Mouse (Mus musculus) spleen, embryonic (tissue): Measurements from ENCODE around the gene Gpr107.
"Not testable (repeated sequence)": the region's sequence is repeated elsewhere in the genome, so short reads cannot be mapped to it uniquely, and the experiment has no call there.

ENCODE experiments used
- CTCF ChIA-PET: fragments of 350-600 bp; sonication (Branson Sonifier 250); formaldehyde crosslinking; loops from one replicate; lab custom pipeline; 2022; lab: Charles Lee

The Gpr107 gene

DNA sequence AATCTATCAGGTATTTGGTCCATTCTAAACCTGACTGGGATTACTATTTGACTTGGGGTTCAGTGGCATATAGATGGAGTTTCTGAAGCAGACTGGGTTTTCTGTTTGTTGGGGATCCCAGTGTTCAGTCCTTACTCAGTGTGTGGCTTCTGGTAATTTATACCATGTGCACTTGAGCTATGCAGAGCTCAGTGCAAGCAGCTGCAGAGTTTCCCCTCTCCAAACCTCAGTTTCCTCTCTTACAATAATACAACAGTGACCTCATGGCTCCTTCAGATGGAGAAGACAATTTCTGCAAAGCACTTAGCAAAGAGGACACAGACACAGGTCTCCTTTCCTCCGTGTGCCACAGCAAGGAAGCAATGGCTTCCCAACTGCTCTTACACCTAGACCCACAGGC, 7.2 kb upstream of the Gpr107 start:
- CTCF ChIA-PET, result no interaction called here

DNA sequence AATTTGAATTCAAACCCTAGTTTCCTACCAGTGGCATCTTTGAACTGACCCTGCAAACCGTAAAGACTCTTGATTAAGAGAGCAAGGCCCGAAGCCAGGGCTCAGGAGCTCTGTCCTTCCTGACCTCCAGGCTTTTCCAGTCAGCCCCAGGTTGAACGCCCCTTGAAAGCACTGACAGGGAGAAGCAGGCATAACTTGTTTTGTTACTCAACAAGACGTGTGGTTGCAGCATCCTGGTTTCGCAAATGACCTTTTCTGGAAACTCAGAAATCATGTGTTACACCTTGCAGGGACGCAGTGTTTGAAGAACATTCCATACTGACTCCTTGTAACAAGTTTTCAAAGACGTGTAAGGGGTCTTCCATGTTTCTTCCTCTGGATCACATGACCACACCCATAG, 5.1 kb upstream of the Gpr107 start:
- CTCF ChIA-PET, result no interaction called here

DNA sequence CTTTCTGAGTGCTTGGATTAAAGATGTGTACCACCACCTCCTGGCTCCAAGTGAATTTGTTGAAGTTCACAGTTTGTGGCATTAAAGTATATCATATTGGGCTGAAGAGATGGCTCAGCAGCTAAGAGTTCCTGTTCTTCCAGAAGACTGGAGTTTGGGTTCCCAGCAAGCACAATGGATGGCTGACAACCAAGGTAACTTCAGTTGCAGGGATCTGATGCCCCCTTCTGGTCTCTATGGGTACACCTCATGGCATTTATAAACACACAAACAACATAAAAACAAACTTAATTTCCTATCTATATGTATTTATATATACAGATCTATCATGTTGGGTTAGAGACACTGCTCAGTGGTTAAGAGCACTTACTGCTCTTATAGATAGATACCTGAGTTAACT, 1.4 kb upstream of the Gpr107 start:
- CTCF ChIA-PET, result interaction anchor here (0.7 to 1.0 kb wide), 3 partner anchors 11 to 153 kb away, joined by 3 read pairs; no protein-coding TSS in a partner anchor

DNA sequence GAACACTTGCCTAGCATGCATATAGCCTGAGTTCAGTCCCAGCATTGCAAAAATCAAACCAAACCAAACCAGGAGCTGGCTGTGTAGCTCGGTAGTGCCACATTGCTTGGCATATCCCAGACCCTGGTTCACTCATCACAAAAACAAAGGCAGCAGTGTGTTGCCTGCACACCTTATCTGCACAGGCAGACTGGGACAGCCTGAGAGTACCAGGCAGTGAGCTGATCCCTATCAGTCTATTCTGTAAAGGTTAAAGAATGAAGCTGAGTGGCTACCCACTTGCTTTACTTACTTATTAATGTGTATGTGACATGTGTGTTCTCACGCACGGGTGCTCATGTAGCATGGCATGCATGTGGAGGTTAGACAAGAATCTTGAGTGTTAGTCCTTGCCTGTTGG, 4.7 kb downstream of the Gpr107 start:
- CTCF ChIA-PET, result interaction anchor here (0.6 kb wide), 1 partner anchor 110 kb away, joined by 3 read pairs; no protein-coding TSS in a partner anchor

DNA sequence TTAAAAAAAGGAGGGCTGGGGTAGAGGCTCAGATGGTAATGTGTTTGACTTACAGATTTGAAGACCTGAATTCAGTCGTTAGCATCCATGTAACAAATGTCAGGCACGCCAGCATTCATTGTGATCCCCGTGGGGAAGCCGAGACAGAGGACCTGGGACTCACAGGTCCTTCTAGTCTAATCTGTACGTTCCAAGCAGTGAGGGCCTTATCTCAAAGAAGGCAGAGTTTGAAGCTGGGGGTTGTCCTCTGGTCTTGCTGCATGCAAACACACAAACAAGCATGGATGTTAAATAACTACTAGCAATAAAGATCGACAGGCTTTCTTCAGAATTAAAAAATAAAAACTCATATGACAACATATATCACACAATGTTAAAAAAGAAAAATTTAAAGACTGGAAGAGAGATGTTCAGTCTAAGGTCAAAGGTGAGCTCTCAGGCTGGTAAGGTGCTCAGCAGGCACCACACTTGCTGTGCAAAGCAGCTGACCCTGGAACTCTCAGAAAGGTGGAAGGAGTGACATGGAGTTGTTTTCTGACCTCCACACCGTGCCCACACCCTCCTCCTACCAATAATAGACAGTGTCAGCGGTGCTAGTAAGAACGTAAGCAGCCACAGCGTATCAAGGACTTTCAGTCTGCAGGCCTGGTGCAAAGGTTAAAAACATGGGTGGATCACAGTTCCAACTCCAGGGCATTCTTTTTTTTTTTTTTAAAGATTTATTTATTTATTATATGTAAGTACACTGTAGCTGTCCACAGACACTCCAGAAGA, 8.2 kb downstream of the Gpr107 start:
- CTCF ChIA-PET, result no interaction called here

DNA sequence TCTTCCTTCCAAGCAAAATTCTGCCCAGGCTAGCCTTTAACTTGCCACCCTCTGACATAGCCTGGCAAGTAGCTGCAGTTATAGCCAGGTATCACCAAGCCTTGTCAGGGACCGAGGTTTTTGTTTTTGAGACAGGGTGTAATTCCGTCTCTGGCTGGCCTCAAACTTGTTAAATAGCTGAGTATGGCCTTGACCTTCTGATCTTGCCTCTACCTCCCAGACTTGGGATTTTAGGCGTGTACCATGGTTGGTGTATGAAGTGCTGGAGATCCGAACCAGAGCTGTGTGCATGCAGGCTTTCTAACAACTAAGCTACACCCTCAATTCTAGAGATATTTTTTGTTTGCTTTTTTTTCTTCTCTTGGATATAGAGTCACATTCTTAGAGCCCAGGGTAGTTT, 9.5 kb downstream of the Gpr107 start:
- CTCF ChIA-PET, result no interaction called here

DNA sequence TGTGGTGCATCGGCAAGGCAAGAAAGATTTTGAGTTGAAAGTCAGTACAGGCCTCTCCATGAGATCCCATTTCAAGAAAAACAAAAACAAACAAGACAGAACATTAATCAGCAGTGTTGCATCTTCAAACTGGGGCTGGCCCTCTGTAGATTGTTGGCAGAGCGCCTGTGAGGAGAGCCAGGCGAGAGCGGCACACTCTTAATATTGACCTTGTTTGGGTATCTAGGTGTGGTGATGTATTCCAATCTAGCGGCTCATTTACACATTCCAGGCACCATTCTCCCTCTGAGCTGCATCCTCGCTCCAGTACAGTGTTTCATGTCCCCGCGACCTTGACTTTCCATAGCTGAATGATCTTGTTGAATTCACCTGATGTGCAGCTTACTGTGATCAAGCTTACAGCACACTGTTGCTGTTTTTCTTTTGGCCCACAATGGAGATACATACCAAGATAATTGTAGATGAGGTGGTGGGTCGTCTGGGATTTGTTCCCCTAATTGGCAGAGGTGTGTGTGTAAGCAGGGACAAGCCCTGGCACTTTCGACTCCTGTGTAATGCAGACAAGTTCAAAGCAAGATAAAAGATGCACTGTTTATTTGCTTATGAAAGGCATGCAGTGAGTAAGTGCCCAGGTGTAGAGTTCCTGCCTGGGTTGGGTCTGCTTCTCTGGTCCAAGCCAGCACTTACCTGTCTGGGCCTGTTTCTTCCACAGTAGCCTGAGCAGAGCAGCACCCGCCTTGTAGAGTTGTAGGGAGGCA, 11.4 kb downstream of the Gpr107 start:
- CTCF ChIA-PET, result no interaction called here

DNA sequence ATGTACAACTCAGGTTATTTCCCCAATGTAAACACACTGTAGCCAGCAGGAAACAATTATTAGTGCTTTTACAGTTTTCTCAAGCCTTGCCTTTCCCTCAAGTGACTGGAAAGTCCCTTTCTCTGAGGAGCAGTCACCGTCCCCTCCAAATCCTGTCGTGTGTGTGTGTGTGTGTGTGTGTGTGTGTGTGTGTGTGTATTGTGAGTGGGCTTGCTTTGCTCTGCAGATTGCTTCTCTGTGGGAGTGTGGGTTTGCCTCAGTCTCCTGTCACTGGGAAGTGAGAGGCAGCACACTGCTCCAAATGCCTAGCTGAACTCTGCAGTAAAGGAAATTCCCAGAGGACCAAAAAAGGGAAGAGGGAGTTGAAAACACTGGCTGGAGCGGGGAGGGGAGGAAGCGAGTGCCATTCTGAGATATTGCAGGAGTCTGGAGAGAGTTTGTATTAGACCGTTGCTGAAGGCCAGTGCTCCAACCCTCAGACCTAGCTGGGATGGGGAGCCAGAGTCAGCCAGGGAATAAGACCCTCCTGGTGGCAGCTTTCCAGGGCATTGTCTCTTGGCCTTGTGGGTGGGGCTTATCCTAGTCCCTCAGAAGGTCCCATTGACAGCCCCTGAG, 12.8 kb downstream of the Gpr107 start:
- CTCF ChIA-PET, result interaction anchor here (0.7 kb wide), 3 partner anchors 12 to 190 kb away, joined by 3 to 5 read pairs (median 3); no protein-coding TSS in a partner anchor

DNA sequence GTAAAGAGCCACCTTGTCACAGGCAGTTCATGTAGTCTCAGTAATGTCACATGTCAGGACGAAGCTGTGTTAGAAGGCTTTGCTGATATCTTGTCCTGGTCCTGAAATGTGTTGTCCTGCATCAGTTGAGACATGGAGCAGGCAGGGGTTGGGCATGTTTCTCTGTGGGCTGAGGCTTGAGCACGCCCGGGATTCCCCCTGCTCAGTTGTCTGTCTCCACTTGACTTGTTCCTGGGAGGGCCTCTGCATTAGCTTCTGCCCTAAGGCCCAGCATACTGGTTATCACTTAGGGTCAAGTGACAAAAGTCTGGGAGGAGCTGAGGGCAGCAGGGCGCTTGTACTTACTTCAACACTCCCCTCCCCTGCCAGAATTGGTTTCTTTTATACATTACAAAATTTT, 13.4 kb downstream of the Gpr107 start:
- CTCF ChIA-PET, result interaction anchor here (0.7 kb wide), 2 partner anchors 12 to 44 kb away, joined by 3 read pairs; no protein-coding TSS in a partner anchor

DNA sequence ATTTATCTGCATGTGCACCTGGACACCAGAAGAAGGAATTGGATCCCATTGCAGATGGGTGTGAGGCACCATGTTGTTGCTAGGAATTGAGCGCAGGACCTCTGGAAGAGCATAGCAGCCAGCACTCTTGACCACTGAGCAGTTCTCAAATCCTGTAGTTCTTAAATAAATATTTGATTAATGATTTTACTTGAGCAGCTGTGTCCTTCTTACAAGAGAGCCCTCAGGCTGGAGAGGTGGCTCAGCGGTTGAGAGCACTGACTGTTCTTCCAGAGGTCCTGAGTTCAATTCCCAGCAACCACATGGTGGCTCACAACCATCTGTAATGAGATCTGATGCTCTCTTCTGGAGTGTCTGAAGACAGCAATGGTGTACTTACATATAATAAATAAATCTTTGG, 15.5 kb downstream of the Gpr107 start:
- CTCF ChIA-PET, result not testable (repeated sequence)

DNA sequence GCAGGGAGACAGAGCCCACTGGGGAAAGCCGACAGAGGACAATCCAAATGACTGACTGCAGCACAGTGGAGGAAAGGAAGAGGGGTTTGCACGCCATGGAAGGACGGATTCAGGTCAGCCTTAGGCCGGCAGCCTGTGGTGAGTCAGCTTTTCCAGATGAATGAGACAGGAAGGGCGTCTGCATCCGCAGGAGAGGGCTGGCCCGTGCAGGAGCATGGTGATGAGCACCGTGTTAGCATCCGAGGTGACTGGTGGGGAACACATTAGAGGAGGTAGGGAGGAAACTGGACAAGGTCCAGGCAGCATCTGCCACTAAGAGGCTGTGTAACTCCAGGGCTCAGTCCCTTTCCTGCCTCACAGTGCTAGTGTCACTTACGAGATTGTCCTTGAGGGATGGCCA, 16.9 kb downstream of the Gpr107 start:
- CTCF ChIA-PET, result no interaction called here

DNA sequence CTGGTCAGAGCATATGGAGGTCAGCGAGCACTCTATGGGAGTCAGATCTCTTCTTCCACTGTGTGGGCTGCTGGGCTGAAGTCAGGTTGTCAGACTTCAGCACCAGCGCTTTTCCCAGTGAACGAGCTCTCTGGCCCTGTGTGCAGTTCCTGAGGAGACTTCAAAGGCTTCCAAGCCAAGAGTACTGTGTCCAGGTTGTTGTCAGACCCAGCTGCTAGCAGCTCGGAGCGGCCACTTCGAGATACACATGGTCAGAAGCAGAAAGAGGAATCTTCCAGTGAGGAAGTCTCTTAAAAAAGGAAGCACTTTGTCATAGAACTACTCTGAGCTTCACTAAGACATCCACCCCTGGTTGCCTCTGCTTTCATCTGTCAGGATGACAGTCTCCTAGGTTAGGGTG, 18.0 kb downstream of the Gpr107 start:
- CTCF ChIA-PET, result interaction anchor here (0.5 kb wide), 1 partner anchor 1147 kb away, joined by 5 read pairs; no protein-coding TSS in a partner anchor

DNA sequence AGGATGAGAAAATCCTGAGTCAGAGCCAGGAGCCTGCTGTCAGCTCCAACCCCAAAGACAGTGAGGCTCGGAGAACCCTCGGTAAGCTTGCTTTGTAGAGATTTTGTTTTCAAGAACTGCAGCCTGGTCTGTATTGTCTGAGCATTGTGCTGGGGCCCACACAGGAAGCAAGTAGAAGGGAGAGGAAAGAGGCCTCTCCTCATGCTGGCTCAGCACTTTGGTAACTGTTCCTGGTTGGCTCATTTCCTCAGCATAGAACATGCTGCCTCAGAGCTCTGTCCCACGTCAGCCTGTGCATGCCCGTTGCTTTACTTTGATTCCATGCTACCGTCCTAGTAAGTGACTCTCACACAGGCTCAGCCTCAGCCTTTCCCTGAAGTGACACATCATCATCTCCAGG, 19.9 kb downstream of the Gpr107 start:
- CTCF ChIA-PET, result interaction anchor here (0.6 kb wide), 1 partner anchor 57 kb away, joined by 4 read pairs; no protein-coding TSS in a partner anchor

DNA sequence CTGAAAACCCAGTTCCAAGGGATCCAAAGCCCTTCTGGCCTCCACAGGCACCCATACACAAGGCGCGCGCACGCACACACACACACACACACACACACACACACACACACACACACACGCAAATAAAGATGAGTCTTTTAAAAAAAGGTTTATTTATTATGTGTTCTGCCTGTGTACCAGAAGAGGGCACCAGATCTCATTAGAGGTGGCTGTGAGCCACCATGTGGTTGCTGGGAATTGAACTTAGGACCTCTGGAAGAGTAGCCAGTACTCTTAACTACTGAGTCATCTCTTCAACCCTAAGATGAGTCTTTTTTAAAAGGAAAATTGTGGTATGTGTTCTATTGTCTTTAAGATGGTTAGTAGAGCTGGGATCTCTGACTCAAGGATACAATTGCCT, 20.4 kb downstream of the Gpr107 start:
- CTCF ChIA-PET, result interaction anchor here (0.8 kb wide), 1 partner anchor 23 kb away, joined by 6 read pairs; no protein-coding TSS in a partner anchor

DNA sequence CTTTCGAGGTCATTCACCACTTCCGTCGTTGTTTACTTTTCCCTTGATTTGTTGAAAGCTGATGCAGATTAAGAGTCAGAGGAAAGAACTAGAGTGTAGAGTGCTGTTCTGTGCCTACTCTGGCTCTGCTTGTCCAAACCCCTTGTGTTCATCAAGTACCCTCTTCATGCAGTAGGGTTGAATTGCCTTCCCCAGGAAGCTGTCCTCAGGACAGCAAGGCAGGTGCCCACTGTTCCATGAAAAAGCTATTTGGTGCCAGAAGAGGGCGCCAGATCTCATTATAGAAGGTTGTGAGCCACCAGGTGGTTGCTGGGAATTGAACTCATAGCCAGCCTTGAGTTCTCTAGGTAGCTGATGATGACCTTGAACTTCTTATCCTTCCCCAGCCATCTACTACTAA, 21.2 kb downstream of the Gpr107 start:
- CTCF ChIA-PET, result interaction anchor here (0.8 kb wide), 1 partner anchor 24 kb away, joined by 6 read pairs; no protein-coding TSS in a partner anchor

DNA sequence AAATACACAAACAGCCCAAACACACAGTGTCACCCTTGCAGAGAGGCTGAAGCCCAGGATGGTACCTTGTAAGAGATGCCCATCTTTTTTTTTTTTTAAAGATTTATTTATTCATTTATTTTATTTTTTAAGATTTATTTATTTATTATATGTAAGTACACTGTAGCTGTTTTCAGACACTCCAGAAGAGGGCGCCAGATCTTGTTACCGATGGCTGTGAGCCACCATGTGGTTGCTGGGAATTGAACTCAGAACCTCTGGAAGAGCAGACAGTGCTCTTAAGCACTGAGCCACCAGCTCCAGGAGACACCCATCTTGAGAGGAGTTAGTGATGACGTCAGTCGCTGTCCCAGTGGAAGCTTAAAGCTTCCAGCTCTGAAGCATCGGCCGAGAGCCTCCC, 26.5 kb downstream of the Gpr107 start:
- CTCF ChIA-PET, result interaction anchor here (0.6 kb wide), 2 partner anchors 108 to 226 kb away, joined by 4 to 8 read pairs; partner anchors contain the start of gene Tor1b

DNA sequence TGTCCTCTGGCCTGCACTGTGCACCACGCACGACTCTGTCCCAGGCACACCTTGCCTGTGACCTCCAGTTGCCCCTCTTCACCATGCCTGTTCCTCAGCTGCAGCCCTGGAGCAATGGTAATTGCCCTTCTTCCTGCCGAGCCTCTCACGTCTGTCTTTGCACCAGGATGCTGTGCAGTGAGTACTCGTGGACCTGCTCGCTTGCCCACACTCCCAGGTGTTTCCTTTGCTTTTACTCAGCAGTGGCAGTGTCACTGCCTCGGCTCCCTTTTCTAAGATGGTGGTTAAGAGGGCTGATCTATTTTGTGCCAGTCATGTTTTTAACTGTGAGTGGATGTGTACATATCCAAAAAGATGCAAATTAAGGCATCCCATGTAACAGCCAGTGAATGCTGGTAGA, 27.4 kb downstream of the Gpr107 start:
- CTCF ChIA-PET, result interaction anchor here (0.6 kb wide), 1 partner anchor 227 kb away, joined by 4 read pairs; the partner anchor contains the start of gene Tor1b

DNA sequence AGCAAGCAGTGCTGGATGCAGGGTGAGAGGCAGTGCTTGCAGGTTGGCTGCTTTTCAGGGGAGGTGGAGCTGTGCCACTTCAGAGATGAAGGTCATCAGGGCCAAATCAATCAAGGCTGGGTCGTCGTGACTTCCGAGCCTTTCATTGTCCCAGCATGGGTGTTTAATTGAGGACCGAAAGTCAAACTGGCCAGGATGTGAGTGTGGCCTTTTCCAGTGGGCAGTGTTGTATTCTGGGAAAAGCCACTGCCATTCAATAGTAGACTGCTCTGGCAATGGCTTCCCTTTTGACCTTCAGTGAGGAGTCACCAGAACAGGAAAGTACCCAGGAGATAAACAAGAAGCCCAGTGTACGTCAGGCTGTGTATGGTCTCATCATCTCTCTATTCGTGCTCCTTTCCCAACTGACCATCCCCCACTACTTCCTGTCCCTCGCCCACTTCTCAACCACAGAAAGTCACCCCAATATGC, 28.0 kb downstream of the Gpr107 start:
- CTCF ChIA-PET, result no interaction called here

DNA sequence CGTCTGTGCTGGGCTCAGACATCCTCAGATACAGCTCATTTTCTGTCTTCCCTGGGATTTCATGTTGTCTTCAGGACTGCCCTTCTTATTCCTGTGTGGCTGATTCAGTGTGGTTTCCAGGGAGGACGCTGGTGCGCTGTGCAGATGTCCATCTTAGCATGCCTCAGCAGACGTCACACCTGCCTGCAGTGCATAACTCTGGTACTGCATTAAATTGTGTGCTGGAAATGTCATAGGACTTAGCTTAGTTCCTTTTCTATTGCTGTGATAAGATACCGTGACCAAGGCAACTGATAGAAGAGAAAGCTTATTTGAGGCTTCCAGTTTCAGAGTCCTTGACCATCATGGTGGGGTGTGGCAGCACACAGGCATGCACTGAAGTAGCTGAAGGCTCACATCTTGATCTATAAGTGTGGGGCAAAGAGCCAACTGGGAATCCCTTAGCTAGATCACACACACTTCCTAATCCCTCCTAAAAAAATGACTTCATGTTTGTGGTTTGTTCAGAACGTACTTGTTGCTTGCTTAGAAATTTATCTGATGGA, 30.7 kb downstream of the Gpr107 start:
- CTCF ChIA-PET, result no interaction called here

DNA sequence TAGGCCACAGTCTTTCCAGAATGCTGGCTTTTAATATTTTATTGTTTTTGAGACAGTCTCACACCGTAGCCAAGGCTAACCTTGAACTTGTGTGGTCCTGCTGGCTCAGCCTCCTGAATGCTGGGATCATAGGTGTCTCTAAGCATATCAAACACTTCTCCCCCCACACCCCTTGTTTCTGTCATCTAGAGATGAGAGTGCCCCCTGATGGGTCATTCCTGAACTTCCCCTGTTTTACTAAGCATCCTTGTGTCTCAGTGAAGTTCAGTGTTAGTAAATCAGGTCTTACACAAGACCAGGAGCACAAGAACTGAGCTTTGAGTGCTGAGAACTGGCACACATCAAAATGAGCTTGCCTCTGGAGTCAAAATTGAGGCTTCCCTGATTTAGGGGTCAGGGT, 31.7 kb downstream of the Gpr107 start:
- CTCF ChIA-PET, result no interaction called here

DNA sequence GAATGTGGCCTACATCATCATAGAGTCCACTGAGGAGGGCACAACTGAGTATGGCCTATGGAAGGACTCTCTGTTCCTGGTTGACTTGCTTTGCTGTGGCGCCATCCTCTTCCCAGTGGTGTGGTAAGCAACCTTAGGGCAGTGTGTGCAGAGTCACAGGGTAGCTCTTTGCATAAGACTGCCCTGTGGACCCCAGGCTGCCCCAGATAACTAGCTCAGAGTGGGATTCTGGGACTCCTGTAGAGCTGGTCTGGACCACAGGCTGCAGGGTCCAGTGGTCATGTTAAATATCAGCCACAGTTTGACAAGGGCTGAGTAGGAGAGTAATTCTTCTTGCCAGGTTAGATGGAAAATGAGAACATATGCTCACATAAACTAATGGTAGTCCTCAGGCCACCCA, 36.6 kb downstream of the Gpr107 start:
- CTCF ChIA-PET, result no interaction called here
